Mouse (Mus musculus): ENCODE measurements at regions not wholly inside any gene's neighbourhood (a gene's known extent, or its start where the extent isn't known, plus 50 kb on each side); places are given as distances from the start of the nearest gene placed in this dataset.
A peak's percentile ranks its signal among the peaks of the same experiment; 100 is the strongest.
"Not testable (repeated sequence)": the region's sequence is repeated elsewhere in the genome, so short reads cannot be mapped to it uniquely, and the experiment has no call there.

DNA sequence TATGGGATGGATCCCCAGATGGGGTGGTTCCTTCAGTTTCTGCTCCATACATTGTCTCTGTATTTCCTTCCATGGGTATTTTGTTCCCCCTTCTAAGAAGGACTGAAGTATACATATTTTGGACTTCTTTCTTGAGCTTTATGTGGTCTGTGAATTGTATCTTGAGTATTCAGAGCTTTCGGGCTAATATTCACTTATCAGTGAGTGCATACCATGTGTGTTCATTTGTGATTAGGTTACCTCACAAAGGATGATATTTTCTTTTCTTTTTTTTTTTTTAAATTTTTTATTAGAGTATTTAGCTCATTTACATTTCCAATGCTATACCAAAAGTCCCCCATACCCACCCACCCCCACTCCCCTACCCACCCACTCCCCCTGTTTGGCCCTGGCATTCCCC lies 657.8 kb downstream of the Kcnt2 start:
- not testable (repeated sequence) for H3K9me3 ChIP-seq (ENCODE audit: control insufficient read depth, low read length); H3K27me3 ChIP-seq (ENCODE audit: control insufficient read depth, insufficient read depth, low read length); H3K4me2 ChIP-seq (replicated peaks; ENCODE audit: low read depth, low read length); H3K4me3 ChIP-seq (ENCODE audit: low read depth, low read length); H3K9ac ChIP-seq (ENCODE audit: low read depth, low read length); DNase-seq (ENCODE audit: low spot score); ATAC-seq (ENCODE audit: low FRiP score); H3K27ac ChIP-seq (ENCODE audit: low read depth, low read length); H3K4me1 ChIP-seq (replicated peaks; ENCODE audit: control insufficient read depth, insufficient read depth, low read length); H3K36me3 ChIP-seq (ENCODE audit: control insufficient read depth, insufficient read depth, low read length)
- WGBS, result 95% methylated on average over 1 of the region's 1 CpGs

- Histone ChIP-seq H3K27me3 (ENCODE audit: control insufficient read depth, insufficient read depth, low read length) (no peaks in the 10 kb centered on the region), H3K36me3 (ENCODE audit: control insufficient read depth, insufficient read depth, low read length) (no peaks in the 10 kb centered on the region), H3K4me2 (replicated peaks; ENCODE audit: low read depth, low read length) (no peak overlapping the region), H3K27ac (ENCODE audit: low read depth, low read length) (no peak overlapping the region), H3K9ac (ENCODE audit: low read depth, low read length) (no peak overlapping the region), H3K4me1 (replicated peaks; ENCODE audit: control insufficient read depth, insufficient read depth, low read length) (no peaks in the 10 kb centered on the region), H3K4me3 (ENCODE audit: low read depth, low read length) (no peak overlapping the region), H3K9me3 (ENCODE audit: control insufficient read depth, low read length) (no peaks in the 10 kb centered on the region)
- ATAC-seq (ENCODE audit: low FRiP score) (no peak), DNase-seq (ENCODE audit: low spot score) (no peak)
- 84% methylated on average over 2 of the region's 2 CpGs for WGBS
These were observed 667.6 kb downstream of the Kcnt2 start for GRCm38 (mm10) chr1:140913566-140913965.

DNA sequence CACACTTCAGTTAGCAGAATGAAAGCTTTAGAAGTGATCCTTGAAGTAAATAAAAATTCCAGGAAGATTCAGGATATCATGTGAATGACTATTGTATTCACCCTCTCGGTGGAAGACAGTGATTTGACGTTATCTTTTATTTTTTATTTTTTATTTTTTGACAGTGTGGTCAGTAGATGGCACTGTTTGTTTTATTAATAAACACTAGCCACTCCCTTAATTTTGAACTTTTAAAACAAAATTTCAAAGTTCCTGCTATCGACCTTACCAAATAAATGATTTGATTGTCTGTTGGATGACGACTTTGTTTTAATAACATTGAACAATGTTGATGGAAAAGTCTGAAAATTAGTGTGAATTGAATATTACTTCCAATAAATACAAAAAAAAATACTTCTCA lies 694.4 kb downstream of the Kcnt2 start:
- Histone ChIP-seq H3K27me3 (ENCODE audit: control insufficient read depth, insufficient read depth, low read length) (no peaks in the 10 kb centered on the region), H3K4me3 (ENCODE audit: low read depth, low read length) (no peak overlapping the region), H3K4me2 (replicated peaks; ENCODE audit: low read depth, low read length) (no peak overlapping the region), H3K9me3 (ENCODE audit: control insufficient read depth, low read length) (no peaks in the 10 kb centered on the region), H3K9ac (ENCODE audit: low read depth, low read length) (no peak overlapping the region), H3K27ac (ENCODE audit: low read depth, low read length) (no peak overlapping the region), H3K4me1 (replicated peaks; ENCODE audit: control insufficient read depth, insufficient read depth, low read length) (no peaks in the 10 kb centered on the region), H3K36me3 (ENCODE audit: control insufficient read depth, insufficient read depth, low read length) (no peaks in the 10 kb centered on the region)
- 74% methylated on average over 4 of the region's 4 CpGs for WGBS
- ATAC-seq (ENCODE audit: low FRiP score) (no peak), DNase-seq (ENCODE audit: low spot score) (no peak)

GRCm38 (mm10) chr1:140958856-140959255 lies 712.9 kb downstream of the Kcnt2 start:
- no peak for DNase-seq (ENCODE audit: low spot score)
- Histone ChIP-seq H3K36me3 (ENCODE audit: control insufficient read depth, insufficient read depth, low read length) (no peaks in the 10 kb centered on the region), H3K4me1 (replicated peaks; ENCODE audit: control insufficient read depth, insufficient read depth, low read length) (no peaks in the 10 kb centered on the region), H3K27ac (ENCODE audit: low read depth, low read length) (no peak overlapping the region), H3K4me3 (ENCODE audit: low read depth, low read length) (no peak overlapping the region), H3K4me2 (replicated peaks; ENCODE audit: low read depth, low read length) (no peak overlapping the region), H3K27me3 (ENCODE audit: control insufficient read depth, insufficient read depth, low read length) (no peaks in the 10 kb centered on the region), H3K9me3 (ENCODE audit: control insufficient read depth, low read length) (no peaks in the 10 kb centered on the region), H3K9ac (ENCODE audit: low read depth, low read length) (no peak overlapping the region)
- 0 out of 2 replicates have a peak, but pooled peaks have one; percentile 14 for ATAC-seq (ENCODE audit: low FRiP score)

DNA sequence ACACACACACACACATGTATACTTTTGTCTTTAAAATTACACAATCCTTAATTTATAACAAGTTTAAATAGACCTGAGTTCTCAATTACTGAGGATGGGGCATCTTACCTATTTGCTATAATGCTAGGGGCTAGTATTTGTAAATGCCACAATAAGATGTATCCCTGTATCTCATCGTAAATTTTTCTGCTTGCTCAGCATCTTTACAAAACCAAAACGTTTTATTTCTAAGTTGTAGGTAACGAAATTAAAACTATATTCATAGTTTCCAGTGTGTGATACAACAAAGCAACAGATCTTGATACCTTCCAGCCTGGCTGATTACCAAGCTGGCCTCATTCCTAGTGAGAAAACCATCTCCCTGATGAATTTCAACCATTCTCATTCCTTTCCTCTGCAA lies 755.9 kb downstream of the Kcnt2 start:
- Histone ChIP-seq H3K36me3 (ENCODE audit: control insufficient read depth, insufficient read depth, low read length) (no peaks in the 10 kb centered on the region), H3K27me3 (ENCODE audit: control insufficient read depth, insufficient read depth, low read length) (no peaks in the 10 kb centered on the region), H3K9ac (ENCODE audit: low read depth, low read length) (no peak overlapping the region), H3K4me2 (replicated peaks; ENCODE audit: low read depth, low read length) (no peak overlapping the region), H3K4me1 (replicated peaks; ENCODE audit: control insufficient read depth, insufficient read depth, low read length) (no peaks in the 10 kb centered on the region), H3K27ac (ENCODE audit: low read depth, low read length) (no peak overlapping the region), H3K9me3 (ENCODE audit: control insufficient read depth, low read length) (no peaks in the 10 kb centered on the region), H3K4me3 (ENCODE audit: low read depth, low read length) (no peak overlapping the region)
- DNase-seq (ENCODE audit: low spot score) (no peak), ATAC-seq (ENCODE audit: low FRiP score) (no peak)
- 71% methylated on average over 3 of the region's 3 CpGs for WGBS
